Mouse (Mus musculus) testis, adult 2 months (tissue): ENCODE measurements around the gene Vmn1r88.

ENCODE experiments used
- CTCF ChIP-seq: fragments of 200-500 bp; IDR thresholded peaks from 2 replicates; pipeline ENCODE4 v1.5.1; 2012; ENCODE audit warnings: low read depth, mild to moderate bottlenecking, inconsistent platforms, low read length, moderate library complexity; ENCODE audit not compliant: control insufficient read depth, insufficient read depth, insufficient replicate concordance
- POLR2A ChIP-seq: fragments of 200-500 bp; IDR thresholded peaks from 2 replicates; pipeline ENCODE4 v1.6.1; 2012; ENCODE audit warnings: low read depth, mild to moderate bottlenecking, inconsistent platforms, low read length, moderate library complexity; ENCODE audit not compliant: control insufficient read depth

DNA sequence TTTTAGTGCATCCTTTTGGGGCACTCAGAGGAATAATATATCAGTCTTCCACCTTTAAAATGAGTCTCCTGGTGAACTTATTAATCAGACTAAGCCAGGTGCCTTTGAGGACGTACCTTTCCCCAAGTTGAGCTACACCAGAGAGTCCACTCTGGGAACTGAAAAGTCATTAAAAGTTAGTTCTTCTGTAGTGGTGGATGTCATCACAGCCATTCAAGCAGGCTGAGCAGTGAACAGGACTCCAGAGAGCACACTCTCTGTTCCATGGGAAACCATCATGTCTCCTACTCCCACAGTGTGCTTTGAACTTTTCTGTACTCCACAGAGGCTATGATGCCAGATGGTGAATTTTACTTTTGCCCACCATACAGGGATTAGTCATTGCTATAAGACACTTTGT is 19.3 kb upstream of the Vmn1r88 start, which contains the start of gene Vmn1r87:
- TF ChIP-seq POLR2A (no peak), CTCF (no peak)
